Mouse (Mus musculus) neural tube, embryonic 15.5 days (tissue): ENCODE measurements around the gene Dvl2. TPM values are rescaled to one million over a fixed set of nuclear protein-coding genes. Genes with fewer than 3 reads are reported as not detected.

Experiments used
- ATAC-seq: fragments of 200-750 bp; cut with Nextera tagmentation; 2 replicates; pipeline ENCODE4 v1.8.0; 2017; ENCODE audit warnings: mild to moderate bottlenecking, moderate TSS enrichment, moderate library complexity; ENCODE audit not compliant: low FRiP score
- H3K27ac ChIP-seq: fragments of 300-500 bp; sonication (generic); replicated peaks from 2 replicates; pipeline ENCODE4 v1.5.1; 2015; ENCODE audit warnings: mild to moderate bottlenecking, inconsistent platforms
- H3K27me3 ChIP-seq: fragments of 300-500 bp; sonication (generic); replicated peaks from 2 replicates; pipeline ENCODE4 v1.6.1; 2015; ENCODE audit warnings: inconsistent platforms
- H3K36me3 ChIP-seq: fragments of 300-500 bp; sonication (generic); 2 replicates; pipeline ENCODE4 v1.6.1; 2015; ENCODE audit warnings: inconsistent platforms
- H3K4me1 ChIP-seq: fragments of 300-500 bp; sonication (generic); 2 replicates; pipeline ENCODE4 v1.6.1; 2015; ENCODE audit warnings: inconsistent platforms
- H3K4me2 ChIP-seq: fragments of 300-500 bp; sonication (generic); 2 replicates; pipeline ENCODE4 v1.6.1; 2015; ENCODE audit warnings: inconsistent platforms, mild to moderate bottlenecking, moderate library complexity
- H3K4me3 ChIP-seq: fragments of 300-500 bp; sonication (generic); replicated peaks from 2 replicates; pipeline ENCODE4 v1.5.1; 2015; ENCODE audit warnings: mild to moderate bottlenecking, inconsistent platforms
- H3K9ac ChIP-seq: fragments of 300-500 bp; sonication (generic); replicated peaks from 2 replicates; pipeline ENCODE4 v1.6.1; 2015; ENCODE audit warnings: mild to moderate bottlenecking, inconsistent platforms
- H3K9me3 ChIP-seq: fragments of 300-500 bp; sonication (generic); replicated peaks from 2 replicates; pipeline ENCODE4 v1.6.1; 2016; ENCODE audit warnings: inconsistent platforms
- WGBS: fragments of 180-500 bp; shearing (Covaris S2); methylation state at CpG from one replicate; pipeline ENCODE4 v1.1.7; 2015; ENCODE audit warnings: mixed read lengths; 5-methylcytosine and 5-hydroxymethylcytosine counted together
- polyA plus RNA-seq: library from polyadenylated mRNA; unstranded; fragments of >200 nt; fragmentation: Nextera tagmentation; extraction: Ambion mirVana; gene quantifications from 2 replicates; pipeline ENCODE4 v1.2.1, GENCODE M21; 2015

Dvl2 gene
- polyA plus RNA-seq, 1 experiment from 2014 or later: 22.6 TPM

DNA sequence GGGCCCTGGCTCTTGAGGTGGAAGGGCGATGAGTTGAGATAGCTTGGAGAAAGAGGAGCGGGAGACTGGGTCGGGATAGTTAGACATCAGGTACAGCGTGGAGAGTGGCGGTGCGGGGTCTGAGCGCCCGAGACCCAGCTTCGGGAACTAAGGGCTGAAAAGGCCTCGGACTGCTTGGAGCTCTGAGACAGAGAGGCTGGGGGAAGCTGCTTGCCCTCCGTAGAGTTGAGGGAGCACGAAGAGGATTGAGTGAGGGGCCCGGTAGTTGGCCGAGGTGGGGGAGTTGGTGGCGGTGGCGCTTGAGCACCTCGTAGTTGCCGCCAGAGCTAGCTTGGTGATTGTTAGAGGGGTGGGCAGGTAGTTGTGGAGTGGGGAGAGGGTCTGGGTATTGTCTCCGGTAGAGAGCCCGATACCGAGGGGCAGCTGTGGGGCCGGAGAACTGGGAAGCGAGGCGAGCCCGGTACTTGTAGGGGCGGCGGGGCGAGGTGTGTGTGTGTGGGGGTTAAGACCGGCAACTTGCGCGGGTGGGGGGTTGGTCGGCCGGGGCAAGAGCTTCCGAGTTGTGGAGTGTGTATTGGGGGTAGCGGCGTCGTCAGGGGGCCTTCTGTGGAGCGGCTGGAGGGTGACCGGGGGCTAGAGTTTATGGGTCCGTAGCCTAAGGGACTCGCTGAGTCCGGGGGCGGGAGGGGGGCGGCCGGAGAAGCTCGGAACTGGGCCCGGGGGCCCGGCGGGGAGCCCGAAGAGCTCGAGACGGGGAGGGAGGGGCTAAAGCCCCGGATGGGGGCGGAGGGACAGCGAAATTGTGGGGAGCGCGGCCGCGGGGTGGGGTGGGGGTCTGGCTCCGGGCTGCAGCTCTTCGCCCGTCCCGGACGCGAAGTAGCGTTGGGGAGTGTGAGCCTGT is 4.0 kb upstream of the Dvl2 start:
- H3K4me3 ChIP-seq: peak overlapping the region; percentile 89
- 2% methylated on average over 66 of the region's 66 CpGs for WGBS
- peaks cover 49% of the 10 kb centered on the region for H3K4me1 ChIP-seq
- no peaks in the 10 kb centered on the region for H3K27me3 ChIP-seq
- H3K27ac ChIP-seq: peak overlapping the region; percentile 94
- peaks cover 36% of the 10 kb centered on the region for H3K36me3 ChIP-seq
- peak; percentile 9 for ATAC-seq
- H3K4me2 ChIP-seq: peak overlapping the region; percentile 73
- H3K9ac ChIP-seq: peak overlapping the region; percentile 83
- H3K9me3 ChIP-seq: no peaks in the 10 kb centered on the region

DNA sequence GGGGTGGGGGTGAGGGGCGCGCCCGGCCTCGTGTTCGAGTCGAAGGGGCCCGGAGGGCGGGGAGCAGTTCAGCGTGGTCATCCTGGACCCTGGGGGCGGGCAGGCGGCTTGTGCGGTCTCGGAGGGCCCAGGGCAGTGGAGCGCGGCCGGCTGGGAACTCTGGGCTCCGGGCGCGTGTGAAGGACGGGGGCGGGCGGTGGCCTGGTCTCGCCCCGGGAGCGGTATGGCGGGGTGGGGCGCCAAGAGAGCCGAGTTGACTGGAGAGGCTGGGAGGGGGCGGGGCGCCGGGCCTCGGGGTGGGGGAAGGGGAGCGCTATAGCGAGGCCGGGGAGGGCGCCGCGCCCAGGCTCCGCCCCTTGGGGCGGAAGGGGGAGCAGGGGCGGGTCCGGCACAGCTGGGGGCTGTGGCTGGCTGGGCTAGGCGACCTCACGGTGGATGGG is 3.3 kb upstream of the Dvl2 start:
- under 1% methylated on average over 39 of the region's 44 CpGs for WGBS
- peak; percentile 9 for ATAC-seq
- peak overlapping the region; percentile 83 for H3K9ac ChIP-seq
- peak overlapping the region; percentile 73 for H3K4me2 ChIP-seq
- H3K27me3 ChIP-seq: no peaks in the 10 kb centered on the region
- H3K27ac ChIP-seq: peak overlapping the region; percentile 94
- peak overlapping the region; percentile 89 for H3K4me3 ChIP-seq
- H3K9me3 ChIP-seq: no peaks in the 10 kb centered on the region
- H3K4me1 ChIP-seq: peaks cover 56% of the 10 kb centered on the region
- peaks cover 36% of the 10 kb centered on the region for H3K36me3 ChIP-seq

DNA sequence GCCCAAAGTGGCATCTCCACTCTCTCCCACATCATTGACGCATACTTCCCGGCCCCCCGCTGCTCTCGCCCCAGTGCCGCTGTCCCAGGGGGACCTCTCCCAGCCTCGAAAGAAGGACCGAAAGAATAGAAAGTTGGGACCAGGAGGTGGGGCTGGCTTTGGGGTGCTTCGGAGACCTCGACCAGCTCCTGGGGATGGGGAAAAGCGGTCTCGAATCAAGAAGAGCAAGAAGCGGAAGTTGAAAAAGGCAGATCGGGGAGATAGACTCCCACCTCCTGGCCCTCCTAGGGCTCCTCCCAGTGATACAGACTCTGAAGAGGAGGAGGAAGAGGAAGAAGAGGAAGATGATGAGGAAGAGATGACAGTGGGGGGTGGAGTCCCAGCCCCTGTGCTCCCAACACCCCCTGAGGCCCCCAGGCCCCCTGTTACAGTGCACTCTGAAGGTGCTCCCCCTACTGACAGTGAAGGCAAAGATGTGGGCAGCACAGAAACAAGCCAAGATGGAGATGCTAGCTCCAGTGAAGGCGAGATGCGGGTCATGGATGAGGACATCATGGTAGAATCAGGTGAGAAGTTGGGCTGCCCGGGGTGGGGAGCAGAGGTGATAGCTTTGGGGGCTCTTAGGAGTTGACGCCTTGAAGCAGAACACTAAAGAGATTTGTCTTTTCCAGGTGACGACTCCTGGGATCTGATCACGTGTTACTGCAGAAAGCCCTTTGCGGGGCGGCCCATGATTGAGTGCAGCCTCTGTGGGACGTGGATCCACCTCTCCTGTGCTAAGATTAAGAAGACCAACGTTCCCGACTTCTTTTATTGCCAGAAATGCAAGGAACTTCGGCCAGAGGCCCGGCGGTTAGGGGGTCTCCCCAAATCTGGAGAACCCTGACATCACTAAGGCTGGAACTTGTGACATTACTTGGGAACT is 1.6 kb upstream of the Dvl2 start:
- no peaks in the 10 kb centered on the region for H3K27me3 ChIP-seq
- peaks cover 63% of the 10 kb centered on the region for H3K4me1 ChIP-seq
- no peak overlapping the region for H3K9ac ChIP-seq
- H3K36me3 ChIP-seq: peaks cover 30% of the 10 kb centered on the region
- WGBS: 94% methylated on average over 27 of the region's 27 CpGs
- no peak overlapping the region for H3K4me3 ChIP-seq
- H3K27ac ChIP-seq: no peak overlapping the region
- no peak overlapping the region for H3K4me2 ChIP-seq
- no peak for ATAC-seq
- no peaks in the 10 kb centered on the region for H3K9me3 ChIP-seq

DNA sequence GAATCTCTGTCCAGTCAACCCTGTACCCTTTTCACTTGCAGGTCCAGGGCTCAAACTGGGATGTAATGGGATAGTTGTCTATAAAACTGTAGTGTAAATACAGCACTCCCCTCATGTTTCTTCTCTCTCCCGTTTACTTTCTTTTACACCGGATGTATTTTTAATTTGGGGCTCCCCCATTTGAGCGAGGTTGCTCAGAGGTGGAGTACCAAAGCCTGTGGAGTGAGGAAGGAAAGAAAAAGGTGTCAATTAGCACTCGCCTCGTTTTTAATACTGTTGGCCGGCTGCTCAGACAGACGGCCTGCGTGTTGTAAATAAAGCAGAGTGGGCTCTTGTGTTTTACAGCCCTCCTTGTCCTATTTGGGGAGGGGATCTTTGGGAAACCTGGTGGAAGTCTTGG is 729 bp upstream of the Dvl2 start:
- Histone ChIP-seq H3K9me3 (no peaks in the 10 kb centered on the region), H3K4me2 (peak overlapping the region; percentile 79), H3K36me3 (peaks cover 24% of the 10 kb centered on the region), H3K9ac (no peak overlapping the region), H3K27me3 (no peaks in the 10 kb centered on the region), H3K4me1 (peaks cover 63% of the 10 kb centered on the region), H3K4me3 (peak overlapping the region; percentile 84), H3K27ac (peak overlapping the region; percentile 99)
- 71% methylated on average over 8 of the region's 8 CpGs for WGBS
- no peak for ATAC-seq

DNA sequence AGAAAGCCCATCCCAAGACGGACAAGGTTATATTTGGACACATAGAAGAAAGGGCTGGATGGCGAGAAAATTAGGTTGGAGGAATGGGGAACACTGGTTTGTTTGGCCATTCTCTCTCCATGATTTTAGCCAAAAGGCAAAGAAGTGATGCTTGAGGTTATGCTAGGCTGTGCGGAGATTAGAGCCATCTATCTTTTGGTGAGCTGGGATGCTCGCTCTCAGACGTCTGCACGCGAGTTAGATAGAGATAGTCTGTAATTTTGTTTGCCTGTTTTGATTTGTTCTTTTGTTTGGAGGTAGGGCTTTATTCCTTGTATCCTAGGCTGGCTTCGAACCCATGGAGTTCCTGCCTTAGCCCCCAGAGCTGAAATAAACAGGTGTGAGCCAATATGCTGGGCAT is 764 bp downstream of the Dvl2 start:
- Histone ChIP-seq H3K36me3 (peaks cover 39% of the 10 kb centered on the region), H3K4me2 (peak overlapping the region; percentile 79), H3K9ac (peak overlapping the region; percentile 83), H3K27me3 (no peaks in the 10 kb centered on the region), H3K4me3 (peak overlapping the region; percentile 84), H3K4me1 (peaks cover 65% of the 10 kb centered on the region), H3K27ac (peak overlapping the region; percentile 99), H3K9me3 (no peaks in the 10 kb centered on the region)
- no peak for ATAC-seq
- 14% methylated on average over 8 of the region's 8 CpGs for WGBS

DNA sequence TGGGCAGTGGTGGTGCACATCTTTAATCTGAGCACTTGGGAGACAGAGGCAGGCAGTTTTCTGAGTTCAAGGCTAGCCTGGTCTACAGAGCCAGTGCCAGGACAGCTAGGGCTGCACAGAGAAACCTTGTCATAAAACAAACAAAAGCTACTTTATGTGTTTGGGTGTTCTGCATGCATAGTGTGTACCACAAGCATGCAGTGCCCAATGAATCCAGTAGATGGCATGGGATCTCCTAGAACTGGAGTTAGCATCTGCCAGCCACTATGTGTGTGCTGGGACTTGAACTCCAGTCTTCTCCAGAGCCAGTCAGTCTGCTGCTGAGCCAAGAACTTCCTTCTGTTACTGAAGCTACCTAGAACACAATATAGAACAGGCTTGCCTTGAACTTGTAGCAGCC is 1.5 kb downstream of the Dvl2 start:
- Histone ChIP-seq H3K4me1 (peaks cover 65% of the 10 kb centered on the region), H3K9ac (peak overlapping the region; percentile 83), H3K27ac (no peak overlapping the region), H3K9me3 (no peaks in the 10 kb centered on the region), H3K4me3 (peak overlapping the region; percentile 84), H3K27me3 (no peaks in the 10 kb centered on the region), H3K36me3 (peaks cover 46% of the 10 kb centered on the region), H3K4me2 (peak overlapping the region; percentile 79)
- no peak for ATAC-seq

DNA sequence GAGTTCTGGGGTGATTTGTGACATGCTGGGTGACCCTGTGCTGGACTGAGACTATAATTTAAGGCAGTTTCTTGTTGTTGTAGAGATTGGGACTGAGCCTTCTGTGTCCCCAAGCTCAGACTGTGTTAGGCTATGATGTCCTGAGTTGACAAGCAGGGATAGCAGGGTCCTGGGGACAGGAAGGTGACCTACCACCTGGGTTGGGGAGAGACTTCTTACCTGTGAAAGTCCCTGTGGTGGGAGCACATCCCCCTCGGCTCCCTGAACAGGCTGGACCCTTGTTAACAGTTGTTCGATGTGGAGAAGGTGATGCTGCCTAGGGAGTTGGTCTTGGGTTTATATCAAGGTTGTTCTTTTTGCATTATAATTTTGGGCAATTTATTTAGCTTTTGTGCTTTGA is 2.1 kb downstream of the Dvl2 start:
- whole genome bisulfite sequencing: 94% methylated on average over 2 of the region's 2 CpGs
- H3K4me2 ChIP-seq: peak overlapping the region; percentile 79
- H3K27me3 ChIP-seq: no peaks in the 10 kb centered on the region
- 0 out of 2 replicates have a peak overlapping the region, but pooled peaks have one; percentile 10 for H3K9ac ChIP-seq
- peak overlapping the region; percentile 84 for H3K4me3 ChIP-seq
- no peak for ATAC-seq
- H3K9me3 ChIP-seq: no peaks in the 10 kb centered on the region
- no peak overlapping the region for H3K27ac ChIP-seq
- H3K36me3 ChIP-seq: peaks cover 52% of the 10 kb centered on the region
- H3K4me1 ChIP-seq: peaks cover 62% of the 10 kb centered on the region

DNA sequence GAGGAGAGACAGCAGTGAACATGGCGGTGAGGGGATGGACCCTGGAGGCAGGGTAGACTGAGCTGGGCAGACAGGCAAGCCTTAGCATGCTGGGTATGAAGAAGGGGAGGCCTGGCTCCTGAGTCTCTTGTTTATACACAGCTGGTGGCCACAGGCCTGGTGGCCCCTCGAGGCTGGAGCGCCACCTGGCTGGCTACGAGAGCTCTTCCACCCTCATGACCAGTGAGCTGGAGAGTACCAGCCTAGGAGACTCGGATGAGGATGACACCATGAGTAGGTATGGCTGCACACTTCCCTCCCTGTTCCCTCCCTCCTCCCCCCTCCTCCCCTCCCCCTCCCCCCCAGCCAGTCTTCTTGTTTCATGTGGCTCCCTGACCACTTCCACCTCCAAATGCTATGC is 5.1 kb downstream of the Dvl2 start:
- Histone ChIP-seq H3K9me3 (no peaks in the 10 kb centered on the region), H3K4me2 (no peak overlapping the region), H3K27me3 (no peaks in the 10 kb centered on the region), H3K9ac (no peak overlapping the region), H3K27ac (no peak overlapping the region), H3K4me3 (no peak overlapping the region), H3K36me3 (peaks cover 61% of the 10 kb centered on the region), H3K4me1 (peaks cover 40% of the 10 kb centered on the region)
- no peak for ATAC-seq
- WGBS: 46% methylated on average over 5 of the region's 5 CpGs

DNA sequence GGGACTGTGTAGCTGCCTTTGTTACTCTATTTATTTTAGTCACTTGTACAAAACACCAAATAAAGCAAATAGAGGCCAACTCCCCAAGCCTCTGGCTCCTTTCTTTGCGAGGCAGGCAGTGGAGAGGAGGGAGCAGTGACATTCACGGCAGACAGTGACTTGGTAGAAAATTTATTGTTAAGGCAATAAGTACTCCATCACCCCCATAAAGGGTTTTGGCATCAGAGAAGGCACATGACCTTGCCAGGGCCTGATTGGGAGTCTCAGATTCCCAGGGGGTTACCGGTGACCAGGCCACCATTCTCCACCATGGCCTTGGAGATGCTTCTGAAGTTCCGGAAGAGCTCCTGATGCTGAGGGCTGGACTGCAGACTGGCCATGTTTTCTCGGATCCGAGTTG is 9.6 kb downstream of the Dvl2 start:
- H3K4me3 ChIP-seq: no peak overlapping the region
- no peak overlapping the region for H3K27ac ChIP-seq
- 78% methylated on average over 6 of the region's 6 CpGs for WGBS
- no peak overlapping the region for H3K4me2 ChIP-seq
- H3K27me3 ChIP-seq: no peaks in the 10 kb centered on the region
- H3K9me3 ChIP-seq: no peaks in the 10 kb centered on the region
- H3K9ac ChIP-seq: no peak overlapping the region
- peaks cover 84% of the 10 kb centered on the region for H3K36me3 ChIP-seq
- ATAC-seq: no peak
- peaks cover 23% of the 10 kb centered on the region for H3K4me1 ChIP-seq

DNA sequence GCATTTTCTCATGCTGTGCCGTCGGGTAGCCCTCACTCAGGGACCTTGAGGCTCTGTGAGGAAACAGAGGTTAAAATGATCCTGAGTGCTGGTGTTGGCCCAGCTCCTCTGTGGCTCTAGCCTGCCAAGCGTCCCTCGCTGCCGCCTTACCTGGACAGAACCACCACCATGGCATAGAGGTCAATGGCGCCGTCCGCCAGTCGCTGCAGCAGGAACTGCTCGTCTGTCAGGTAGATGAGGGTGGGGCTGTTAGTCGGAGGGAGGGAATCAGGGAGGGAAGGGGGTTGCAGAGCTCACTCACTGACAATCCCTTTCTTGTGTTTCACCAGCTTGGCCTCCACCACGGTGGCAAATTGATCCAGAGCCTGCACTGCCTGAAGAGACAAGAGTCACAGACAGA is 10.2 kb downstream of the Dvl2 start:
- Histone ChIP-seq H3K9ac (no peak overlapping the region), H3K36me3 (peaks cover 79% of the 10 kb centered on the region), H3K27me3 (no peaks in the 10 kb centered on the region), H3K4me2 (no peak overlapping the region), H3K27ac (no peak overlapping the region), H3K4me1 (peaks cover 25% of the 10 kb centered on the region), H3K4me3 (no peak overlapping the region), H3K9me3 (no peaks in the 10 kb centered on the region)
- WGBS: 90% methylated on average over 12 of the region's 12 CpGs
- no peak for ATAC-seq

DNA sequence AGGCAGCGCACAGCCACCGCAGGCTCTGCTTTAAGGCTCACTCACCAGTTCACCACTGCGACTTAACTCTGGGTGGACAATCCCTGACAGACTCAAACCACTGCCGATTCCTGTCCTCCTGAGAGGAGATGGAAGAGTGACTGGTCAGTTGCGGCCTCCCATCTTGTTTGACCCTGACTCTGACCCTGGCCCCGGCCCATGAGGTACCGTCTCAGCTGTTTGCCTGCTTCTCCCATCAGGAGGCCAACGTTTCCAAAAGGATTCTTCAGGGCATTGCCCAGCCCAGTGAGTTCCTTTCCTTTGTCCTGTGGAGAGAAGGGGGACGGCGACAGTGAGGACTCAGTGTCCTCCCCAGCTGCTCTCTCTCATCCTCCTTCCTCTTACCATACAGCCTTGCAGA is 10.6 kb downstream of the Dvl2 start:
- no peaks in the 10 kb centered on the region for H3K27me3 ChIP-seq
- no peak overlapping the region for H3K27ac ChIP-seq
- no peak for ATAC-seq
- H3K4me1 ChIP-seq: peaks cover 27% of the 10 kb centered on the region
- WGBS: 78% methylated on average over 10 of the region's 10 CpGs
- H3K4me2 ChIP-seq: no peak overlapping the region
- peaks cover 75% of the 10 kb centered on the region for H3K36me3 ChIP-seq
- H3K9ac ChIP-seq: no peak overlapping the region
- no peak overlapping the region for H3K4me3 ChIP-seq
- H3K9me3 ChIP-seq: no peaks in the 10 kb centered on the region
